Mouse (Mus musculus) MEL (cell line): ENCODE results near the gene Yap1. TPM values are rescaled to one million over a fixed set of nuclear protein-coding genes. Genes with fewer than 3 reads are reported as not detected.
A peak's percentile ranks its signal among the peaks of the same experiment; 100 is the strongest.

Experiments
- DNase-seq: peaks from one replicate; pipeline ENCODE4 v3.0.0; 2011; ENCODE audit warnings: low read depth, low spot score
- H3K27ac ChIP-seq: 2 replicates; pipeline ENCODE4 v1.5.1; 2012; ENCODE audit warnings: low read depth, mild to moderate bottlenecking, control low read depth, low read length, moderate library complexity; ENCODE audit not compliant: control insufficient read depth
- H3K27me3 ChIP-seq, 2 experiments: fragments of 150-350 bp in 1 of 2; sonication (generic) in 1 of 2; 2 replicates each; pipeline ENCODE4 v1.6.1; 2012; ENCODE audit warnings: low read length in 2 of 2, mild to moderate bottlenecking in 2 of 2, improper control_type of control experiment in 1 of 2, moderate library complexity in 1 of 2; ENCODE audit not compliant: insufficient read depth in 2 of 2, control insufficient read depth in 1 of 2
- H3K36me3 ChIP-seq, 2 experiments: 2 replicates each; pipeline ENCODE4 v1.6.1; 2012 to 2014; ENCODE audit warnings: low read length in 2 of 2, improper control_type of control experiment in 1 of 2, inconsistent platforms in 1 of 2, mild to moderate bottlenecking in 1 of 2; ENCODE audit not compliant: insufficient read depth in 2 of 2, control insufficient read depth in 1 of 2
- H3K4me1 ChIP-seq, 2 experiments: fragments of 150-350 bp in 1 of 2; sonication (generic) in 1 of 2; 2 replicates each; pipeline ENCODE4 v1.6.1; 2012; ENCODE audit warnings: low read length in 2 of 2, improper control_type of control experiment in 1 of 2, mild to moderate bottlenecking in 1 of 2; ENCODE audit not compliant: insufficient read depth in 2 of 2, control insufficient read depth in 1 of 2
- H3K4me3 ChIP-seq, 2 experiments: fragments of 150-350 bp in 1 of 2; sonication (generic) in 1 of 2; 2 replicates each; pipeline ENCODE4 v1.5.1; 2012; ENCODE audit warnings: low read depth in 2 of 2, low read length in 2 of 2, mild to moderate bottlenecking in 2 of 2, moderate library complexity in 2 of 2, control low read depth in 1 of 2, improper control_type of control experiment in 1 of 2; ENCODE audit not compliant: control insufficient read depth in 1 of 2, insufficient read depth in 1 of 2
- H3K79me2 ChIP-seq: 2 replicates; pipeline ENCODE4 v1.6.1; 2012; ENCODE audit warnings: mild to moderate bottlenecking, low read length, moderate library complexity; ENCODE audit not compliant: control insufficient read depth, poor library complexity, insufficient read depth
- H3K9ac ChIP-seq: 2 replicates; pipeline ENCODE4 v1.6.1; 2012; ENCODE audit warnings: low read depth, mild to moderate bottlenecking, control low read depth, low read length, moderate library complexity; ENCODE audit not compliant: control insufficient read depth, poor library complexity, severe bottlenecking
- H3K9me3 ChIP-seq: fragments of 150-350 bp; sonication (generic); replicated peaks from 2 replicates; pipeline ENCODE4 v1.6.1; 2012; ENCODE audit warnings: mild to moderate bottlenecking, low read length, improper control_type of control experiment, moderate library complexity; ENCODE audit not compliant: insufficient read depth
- BHLHE40 ChIP-seq: IDR thresholded peaks from 2 replicates; pipeline ENCODE4 v1.6.1; 2012; ENCODE audit warnings: low read depth, mild to moderate bottlenecking, inconsistent platforms, low read length, improper control_type of control experiment, borderline replicate concordance
- CHD1 ChIP-seq: IDR thresholded peaks from 2 replicates; pipeline ENCODE4 v1.6.1; 2012; ENCODE audit warnings: low read depth, mild to moderate bottlenecking, inconsistent platforms, low read length, improper control_type of control experiment
- CHD2 ChIP-seq: IDR thresholded peaks from 2 replicates; pipeline ENCODE4 v1.6.1; 2011; ENCODE audit warnings: low read length, improper control_type of control experiment
- CTCF ChIP-seq, 3 experiments: IDR thresholded peaks in 2 of 3; conservative IDR thresholded peaks in 1 of 3; 2 replicates each; pipeline ENCODE4 v1.5.1; 2011 to 2012; ENCODE audit warnings: low read length in 3 of 3, low read depth in 2 of 3, mild to moderate bottlenecking in 2 of 3, improper control_type of control experiment in 1 of 3, inconsistent platforms in 1 of 3, mixed read lengths in 1 of 3, moderate library complexity in 1 of 3; ENCODE audit not compliant: control insufficient read depth in 1 of 3, insufficient read depth in 1 of 3, poor library complexity in 1 of 3, severe bottlenecking in 1 of 3
- ELF1 ChIP-seq: IDR thresholded peaks from 2 replicates; pipeline ENCODE4 v1.6.1; 2014; ENCODE audit warnings: low read depth, mild to moderate bottlenecking, inconsistent platforms, low read length, improper control_type of control experiment, moderate library complexity
- HCFC1 ChIP-seq: IDR thresholded peaks from 2 replicates; pipeline ENCODE4 v1.6.1; 2012; ENCODE audit warnings: low read depth, mild to moderate bottlenecking, inconsistent platforms, low read length, improper control_type of control experiment, moderate library complexity
- JUND ChIP-seq: IDR thresholded peaks from 2 replicates; pipeline ENCODE4 v1.6.1; 2011; ENCODE audit warnings: low read depth, mild to moderate bottlenecking, improper control_type of control experiment, low read length
- MAFK ChIP-seq: IDR thresholded peaks from 2 replicates; pipeline ENCODE4 v1.6.1; 2011; ENCODE audit warnings: low read depth, mild to moderate bottlenecking, low read length, improper control_type of control experiment, borderline replicate concordance
- MAZ ChIP-seq: IDR thresholded peaks from 2 replicates; pipeline ENCODE4 v1.6.1; 2012; ENCODE audit warnings: low read depth, mild to moderate bottlenecking, inconsistent platforms, low read length, improper control_type of control experiment
- MXI1 ChIP-seq: IDR thresholded peaks from 2 replicates; pipeline ENCODE4 v1.6.1; 2011; ENCODE audit warnings: mild to moderate bottlenecking, low read depth, low read length, improper control_type of control experiment
- MYC ChIP-seq: IDR thresholded peaks from 2 replicates; pipeline ENCODE4 v1.6.1; 2011; ENCODE audit warnings: low read depth, mild to moderate bottlenecking, low read length, improper control_type of control experiment, moderate library complexity
- POLR2A ChIP-seq, 2 experiments: IDR thresholded peaks; 2 replicates each; pipeline ENCODE4 v1.6.1; 2011 to 2012; ENCODE audit warnings: low read length in 2 of 2, mild to moderate bottlenecking in 2 of 2, control low read depth in 1 of 2, improper control_type of control experiment in 1 of 2, low read depth in 1 of 2, moderate library complexity in 1 of 2; ENCODE audit not compliant: control insufficient read depth in 1 of 2, insufficient read depth in 1 of 2, poor library complexity in 1 of 2
- POLR2AphosphoS5 ChIP-seq: IDR thresholded peaks from 2 replicates; pipeline ENCODE4 v1.6.1; 2012; ENCODE audit warnings: low read depth, borderline replicate concordance, mild to moderate bottlenecking, inconsistent platforms, low read length, moderate library complexity, mixed read lengths
- RAD21 ChIP-seq: IDR thresholded peaks from 2 replicates; pipeline ENCODE4 v1.6.1; 2011; ENCODE audit warnings: mild to moderate bottlenecking, low read depth, low read length, improper control_type of control experiment
- SMC3 ChIP-seq: IDR thresholded peaks from 2 replicates; pipeline ENCODE4 v1.6.1; 2011; ENCODE audit warnings: low read depth, low read length, improper control_type of control experiment
- TAL1 ChIP-seq: IDR thresholded peaks from 2 replicates; pipeline ENCODE4 v1.6.1; 2012; ENCODE audit warnings: mild to moderate bottlenecking, inconsistent platforms, low read length, moderate library complexity, mixed read lengths
- TBP ChIP-seq: IDR thresholded peaks from 2 replicates; pipeline ENCODE4 v1.8.0; 2011; ENCODE audit warnings: low read depth, low read length, improper control_type of control experiment
- USF1 ChIP-seq: IDR thresholded peaks from 2 replicates; pipeline ENCODE4 v1.6.1; 2014; ENCODE audit warnings: low read depth, mild to moderate bottlenecking, inconsistent platforms, low read length, improper control_type of control experiment, moderate library complexity
- ZNF384 ChIP-seq: IDR thresholded peaks from 2 replicates; pipeline ENCODE4 v1.6.1; 2012; ENCODE audit warnings: low read depth, mild to moderate bottlenecking, inconsistent platforms, low read length, improper control_type of control experiment
- polyA plus RNA-seq, 2 experiments: library from polyadenylated mRNA; stranded (reverse) in 1 of 2; unstranded in 1 of 2; fragments of >175 nt in 1 of 2; fragments of >200 nt in 1 of 2; gene quantifications; 2 replicates each; pipeline versions ENCODE4 v1.2.1 to v1.2.4; 2012; ENCODE audit warnings: low replicate concordance in 2 of 2, low read depth in 1 of 2; ENCODE audit not compliant: insufficient read length in 2 of 2, insufficient read depth in 1 of 2, missing spikeins in 1 of 2
- total RNA-seq: library from RNA; depleted of rRNA; stranded (reverse); fragments of 300-350 nt; gene quantifications from 2 replicates; pipeline ENCODE4 v1.2.3, GENCODE M21; 2012

Gene Yap1
- total and polyA plus RNA-seq, 3 experiments, result not detected

GRCm38 (mm10) chr9:7907351-7907985 lies 96.9 kb downstream of the Yap1 start:
- no peaks in the 10 kb centered on the region for H3K4me1 ChIP-seq
- DNase-seq, result peak; percentile 63
- TF ChIP-seq RAD21, result peak; percentile 26
- TF ChIP-seq ELF1, result no peak
- TF ChIP-seq MYC, result peak; percentile 51; the same call in 1 of the 2 replicates
- peak in 2 of 3 experiments; percentile 8 to 49; a peak in 3 of 6 replicates for TF ChIP-seq CTCF (IDR thresholded peaks at IDR 0.05 in 2 of 3, conservative IDR thresholded peaks at IDR 0.05 in 1 of 3; ENCODE audit: control insufficient read depth in 1 of 3, insufficient read depth in 1 of 3, low read depth in 2 of 3, low read length in 3 of 3, poor library complexity in 1 of 3, severe bottlenecking in 1 of 3)
- no peak for TF ChIP-seq MXI1
- no peak for TF ChIP-seq CHD2
- peak; percentile 44 for TF ChIP-seq SMC3
- TF ChIP-seq MAZ, result no peak
- TF ChIP-seq MAFK, result no peak
- no peak for TF ChIP-seq HCFC1
- TF ChIP-seq BHLHE40, result no peak
- TF ChIP-seq, all 39 proteins: peak for 4
- H3K79me2 ChIP-seq, result no peaks in the 10 kb centered on the region
- H3K27ac ChIP-seq, result no peak overlapping the region
- no peak overlapping the region for H3K4me3 ChIP-seq
- H3K27me3 ChIP-seq, result peaks cover 0 to 1% of the 10 kb centered on the region in 2 experiments; a peak in 1 of 4 replicates
- H3K9me3 ChIP-seq, result no peaks in the 10 kb centered on the region
- no peaks in the 10 kb centered on the region for H3K36me3 ChIP-seq
- no peak overlapping the region for H3K9ac ChIP-seq

- Histone ChIP-seq H3K79me2 (no peaks in the 10 kb centered on the region), H3K9ac (no peak overlapping the region), H3K27ac (no peak overlapping the region), H3K4me1 (no peaks in the 10 kb centered on the region), H3K27me3 (peaks cover 0 to 3% of the 10 kb centered on the region in 2 experiments; a peak in 2 of 4 replicates), H3K4me3 (no peak overlapping the region), H3K36me3 (no peaks in the 10 kb centered on the region), H3K9me3 (no peaks in the 10 kb centered on the region)
- TF ChIP-seq BHLHE40 (no peak), TAL1 (no peak), POLR2AphosphoS5 (no peak), JUND (no peak), CHD1 (no peak), USF1 (no peak), POLR2A (IDR thresholded peaks at IDR 0.05; ENCODE audit: control insufficient read depth in 1 of 2, insufficient read depth in 1 of 2, low read depth in 1 of 2, low read length in 2 of 2, poor library complexity in 1 of 2) (no peak), TBP (no peak), MYC (no peak), ZNF384 (no peak)
- no peak for DNase-seq
Observed at GRCm38 (mm10) chr9:7906564-7906963, 97.8 kb downstream of the Yap1 start.
